Mouse (Mus musculus): ENCODE results near the gene 6330409D20Rik. TPM values are rescaled to one million over a fixed set of nuclear protein-coding genes. Genes with fewer than 3 reads are reported as not detected.
A peak's percentile ranks its signal among the peaks of the same experiment; 100 is the strongest.

6330409D20Rik gene
- polyA plus RNA-seq, 1 experiment from 2014 or later, result 0.69 TPM

- no peak for DNase-seq (ENCODE audit: extremely low spot score, low spot score)
- Histone ChIP-seq H3K9me3 (no peaks in the 10 kb centered on the region), H3K36me3 (replicated peaks) (no peaks in the 10 kb centered on the region), H3K4me3 (no peak overlapping the region), H3K4me1 (peaks cover 41% of the 10 kb centered on the region), H3K27me3 (ENCODE audit: poor library complexity, severe bottlenecking) (no peaks in the 10 kb centered on the region), H3K27ac (peak overlapping the region; percentile 40; the same call in 1 of the 2 replicates)
- 71% methylated on average over 5 of the region's 5 CpGs for WGBS
Measured at GRCm38 (mm10) chr2:32769327-32770085, 28.7 kb upstream of the 6330409D20Rik start.

DNA sequence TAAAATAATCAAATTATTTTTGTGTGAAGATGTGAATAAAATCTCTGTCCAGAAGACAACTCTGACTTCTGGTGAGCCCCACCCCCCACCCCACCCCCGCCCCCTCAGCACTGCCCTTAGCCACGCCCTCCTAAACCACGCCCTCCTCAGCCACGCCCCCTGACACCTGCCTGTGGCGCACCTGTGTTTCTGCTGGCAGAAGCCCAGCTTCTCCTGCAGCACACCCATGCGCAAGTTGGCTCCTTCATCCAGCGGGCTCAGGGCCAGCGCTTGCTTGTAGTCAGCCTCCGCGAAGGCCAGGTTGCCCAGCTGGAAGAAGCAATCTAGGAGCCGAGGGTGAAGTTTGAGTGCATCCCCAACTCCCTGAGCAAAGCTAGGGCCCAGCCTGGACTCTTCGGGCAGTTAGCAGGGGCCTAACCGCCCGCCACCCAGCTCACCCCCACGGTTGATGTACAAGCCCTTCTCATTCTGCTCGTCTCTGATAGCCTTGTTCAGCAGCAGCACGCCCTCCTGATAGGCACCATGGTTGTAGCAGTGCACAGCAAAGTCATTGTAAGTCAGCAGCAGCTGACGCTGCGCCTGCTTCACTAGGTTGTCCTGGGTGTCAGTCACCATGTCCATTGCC lies 28.0 kb upstream of the 6330409D20Rik start:
- WGBS, result 55% methylated on average over 19 of the region's 19 CpGs
- Histone ChIP-seq H3K27me3 (ENCODE audit: poor library complexity, severe bottlenecking) (no peaks in the 10 kb centered on the region), H3K27ac (no peak overlapping the region), H3K4me1 (peaks cover 41% of the 10 kb centered on the region), H3K4me3 (no peak overlapping the region), H3K9me3 (no peaks in the 10 kb centered on the region), H3K36me3 (replicated peaks) (no peaks in the 10 kb centered on the region)
- DNase-seq (ENCODE audit: extremely low spot score, low spot score), result no peak

- 84% methylated on average over 12 of the region's 12 CpGs for WGBS
- DNase-seq (ENCODE audit: extremely low spot score, low spot score), result no peak
- Histone ChIP-seq H3K9me3 (no peaks in the 10 kb centered on the region), H3K4me1 (peaks cover 40% of the 10 kb centered on the region), H3K27me3 (ENCODE audit: poor library complexity, severe bottlenecking) (no peaks in the 10 kb centered on the region), H3K4me3 (no peak overlapping the region), H3K36me3 (replicated peaks) (peaks cover 12% of the 10 kb centered on the region), H3K27ac (no peak overlapping the region)
Measured at GRCm38 (mm10) chr2:32767241-32767640, 26.4 kb upstream of the 6330409D20Rik start.

DNA sequence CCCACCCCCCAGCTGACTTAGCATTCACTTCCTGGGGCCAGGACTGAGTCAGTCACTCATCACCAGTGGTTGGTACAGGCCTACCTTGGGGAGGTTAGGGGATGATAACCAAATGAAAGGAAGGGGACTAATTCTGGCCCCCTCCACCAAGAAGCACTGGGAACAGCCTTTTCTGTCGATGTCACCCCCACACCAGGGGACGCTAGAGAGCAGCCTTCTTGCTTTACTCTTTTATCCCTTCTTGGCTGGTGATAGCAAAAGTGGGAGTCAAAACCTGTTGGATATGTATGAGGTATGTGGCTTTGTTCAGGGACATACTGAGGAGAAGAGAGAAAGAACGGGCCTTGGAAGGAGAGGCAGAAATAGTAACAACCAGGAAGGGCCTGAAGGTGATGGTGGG lies 22.5 kb upstream of the 6330409D20Rik start:
- peaks cover 41% of the 10 kb centered on the region for H3K36me3 ChIP-seq (replicated peaks)
- H3K9me3 ChIP-seq, result no peaks in the 10 kb centered on the region
- H3K4me1 ChIP-seq, result peaks cover 15% of the 10 kb centered on the region
- no peak overlapping the region for H3K4me3 ChIP-seq
- DNase-seq (ENCODE audit: extremely low spot score, low spot score), result no peak
- no peak overlapping the region for H3K27ac ChIP-seq
- 84% methylated on average over 3 of the region's 3 CpGs for WGBS
- H3K27me3 ChIP-seq (ENCODE audit: poor library complexity, severe bottlenecking), result no peaks in the 10 kb centered on the region

GRCm38 (mm10) chr2:32761859-32762258 lies 21.0 kb upstream of the 6330409D20Rik start:
- no peaks in the 10 kb centered on the region for H3K9me3 ChIP-seq
- no peak overlapping the region for H3K4me3 ChIP-seq
- peaks cover 18% of the 10 kb centered on the region for H3K4me1 ChIP-seq
- no peak for DNase-seq (ENCODE audit: extremely low spot score, low spot score)
- no peak overlapping the region for H3K27ac ChIP-seq
- H3K27me3 ChIP-seq (ENCODE audit: poor library complexity, severe bottlenecking), result no peaks in the 10 kb centered on the region
- 98% methylated on average over 4 of the region's 4 CpGs for WGBS
- H3K36me3 ChIP-seq (replicated peaks), result peaks cover 41% of the 10 kb centered on the region

DNA sequence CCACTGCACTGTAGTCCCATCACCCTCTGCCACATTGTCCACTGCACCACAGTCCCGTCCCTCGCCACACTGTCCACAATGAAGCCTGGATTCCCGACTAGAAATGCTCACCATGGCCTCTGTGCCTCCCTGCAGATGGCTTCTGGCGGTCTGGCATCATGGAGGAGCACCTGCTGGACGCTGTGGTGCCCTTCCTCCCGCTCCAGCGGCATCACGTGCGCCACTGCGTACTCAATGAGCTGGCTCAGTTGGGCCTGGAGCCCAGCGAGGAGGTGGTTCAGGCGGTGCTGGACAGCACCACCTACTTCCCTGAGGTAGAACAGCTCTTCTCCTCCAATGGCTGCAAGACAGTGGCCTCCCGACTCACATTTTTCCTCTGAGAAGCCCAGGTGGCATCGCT lies 20.5 kb upstream of the 6330409D20Rik start:
- no peaks in the 10 kb centered on the region for H3K27me3 ChIP-seq (ENCODE audit: poor library complexity, severe bottlenecking)
- H3K9me3 ChIP-seq, result no peaks in the 10 kb centered on the region
- no peak for DNase-seq (ENCODE audit: extremely low spot score, low spot score)
- H3K4me3 ChIP-seq, result no peak overlapping the region
- WGBS, result 86% methylated on average over 14 of the region's 14 CpGs
- H3K4me1 ChIP-seq, result peaks cover 21% of the 10 kb centered on the region
- H3K27ac ChIP-seq, result no peak overlapping the region
- peaks cover 41% of the 10 kb centered on the region for H3K36me3 ChIP-seq (replicated peaks)

DNA sequence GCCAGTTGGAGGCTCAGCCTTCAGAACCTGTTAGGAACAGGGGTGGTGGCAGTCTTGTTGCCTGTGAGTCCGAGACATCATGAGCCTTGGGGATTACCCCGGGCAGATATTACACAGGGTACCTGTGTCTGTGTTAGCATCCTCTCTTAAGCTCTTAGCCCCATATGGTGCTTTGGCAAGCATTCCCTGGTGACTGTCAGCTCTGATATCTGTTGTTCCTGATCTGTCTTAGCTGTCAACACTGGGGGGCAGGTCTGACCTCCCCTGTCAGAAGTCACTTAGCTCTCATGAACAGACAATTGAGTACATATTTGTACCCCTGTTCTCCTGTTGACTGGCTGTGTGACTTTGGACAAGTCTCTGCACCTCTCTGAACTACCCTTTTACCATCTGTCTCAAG lies 18.2 kb upstream of the 6330409D20Rik start:
- Histone ChIP-seq H3K27ac (no peak overlapping the region), H3K4me1 (peaks cover 21% of the 10 kb centered on the region), H3K4me3 (no peak overlapping the region), H3K27me3 (ENCODE audit: poor library complexity, severe bottlenecking) (no peaks in the 10 kb centered on the region), H3K9me3 (no peaks in the 10 kb centered on the region), H3K36me3 (replicated peaks) (peaks cover 53% of the 10 kb centered on the region)
- WGBS, result 92% methylated on average over 2 of the region's 2 CpGs
- no peak for DNase-seq (ENCODE audit: extremely low spot score, low spot score)

GRCm38 (mm10) chr2:32758503-32758902 lies 17.7 kb upstream of the 6330409D20Rik start:
- no peak overlapping the region for H3K4me3 ChIP-seq
- no peak for DNase-seq (ENCODE audit: extremely low spot score, low spot score)
- 77% methylated on average over 8 of the region's 8 CpGs for WGBS
- H3K27me3 ChIP-seq (ENCODE audit: poor library complexity, severe bottlenecking), result no peaks in the 10 kb centered on the region
- no peak overlapping the region for H3K27ac ChIP-seq
- no peaks in the 10 kb centered on the region for H3K9me3 ChIP-seq
- peaks cover 21% of the 10 kb centered on the region for H3K4me1 ChIP-seq
- H3K36me3 ChIP-seq (replicated peaks), result peaks cover 56% of the 10 kb centered on the region

DNA sequence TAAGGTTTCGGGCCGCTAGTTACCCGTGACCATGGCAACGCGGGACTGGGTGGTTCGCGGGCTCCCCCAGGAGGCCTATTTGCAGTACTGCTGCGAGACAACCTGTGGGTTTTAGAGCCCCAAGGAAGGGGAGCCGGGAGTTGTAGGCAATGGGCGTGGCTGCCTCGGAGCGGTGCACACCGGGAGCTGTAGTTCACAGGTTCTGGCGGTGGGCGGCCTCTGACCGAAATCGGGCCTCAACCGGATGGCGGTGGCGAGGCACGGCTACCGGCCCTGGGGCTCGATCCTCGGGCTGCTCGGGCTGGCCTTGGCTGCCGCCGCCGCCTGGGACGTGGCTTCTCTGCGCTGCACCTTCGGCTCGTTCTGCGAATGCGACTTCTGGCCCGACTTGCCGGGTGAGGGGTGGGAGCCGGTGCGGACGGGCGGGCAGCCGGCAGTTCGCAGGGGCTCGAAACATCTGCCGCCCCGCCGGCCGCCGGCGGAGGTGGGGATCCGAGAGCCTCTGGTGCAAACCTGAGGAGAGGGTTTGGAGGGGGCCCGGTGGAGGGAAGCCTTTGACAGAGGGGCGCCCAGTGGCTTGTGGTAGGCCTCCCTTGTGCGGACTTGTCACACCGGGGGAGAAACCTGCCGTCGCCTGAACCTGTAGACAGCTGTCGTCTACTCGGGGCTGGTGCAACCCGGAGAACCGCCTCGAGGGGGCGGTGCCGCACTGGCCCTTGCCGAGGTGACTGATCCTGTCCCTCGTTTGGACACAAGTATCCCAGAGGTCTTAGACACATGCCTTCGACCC lies 16.4 kb upstream of the 6330409D20Rik start, which contains the start of gene Tor2a:
Gene Tor2a (plus strand): TSS at position 179 of the 790 bp plus-strand sequence.
- H3K36me3 ChIP-seq (replicated peaks), result peaks cover 57% of the 10 kb centered on the region
- peaks cover 24% of the 10 kb centered on the region for H3K4me1 ChIP-seq
- peaks cover 11% of the 10 kb centered on the region for H3K27me3 ChIP-seq (ENCODE audit: poor library complexity, severe bottlenecking)
- H3K4me3 ChIP-seq, result peak within 1 kb of the TSS; percentile 62
- DNase-seq (ENCODE audit: extremely low spot score, low spot score), result peak; percentile 97
- H3K9me3 ChIP-seq, result no peaks in the 10 kb centered on the region
- WGBS, result under 1% methylated on average over 66 of the region's 66 CpGs
- peak within 1 kb of the TSS; percentile 91 for H3K27ac ChIP-seq

- 36% methylated on average over 6 of the region's 6 CpGs for WGBS
- H3K27me3 ChIP-seq (ENCODE audit: poor library complexity, severe bottlenecking), result peaks cover 17% of the 10 kb centered on the region
- DNase-seq (ENCODE audit: extremely low spot score, low spot score), result no peak
Measured at GRCm38 (mm10) chr2:32756674-32757055, 15.8 kb upstream of the 6330409D20Rik start.

DNA sequence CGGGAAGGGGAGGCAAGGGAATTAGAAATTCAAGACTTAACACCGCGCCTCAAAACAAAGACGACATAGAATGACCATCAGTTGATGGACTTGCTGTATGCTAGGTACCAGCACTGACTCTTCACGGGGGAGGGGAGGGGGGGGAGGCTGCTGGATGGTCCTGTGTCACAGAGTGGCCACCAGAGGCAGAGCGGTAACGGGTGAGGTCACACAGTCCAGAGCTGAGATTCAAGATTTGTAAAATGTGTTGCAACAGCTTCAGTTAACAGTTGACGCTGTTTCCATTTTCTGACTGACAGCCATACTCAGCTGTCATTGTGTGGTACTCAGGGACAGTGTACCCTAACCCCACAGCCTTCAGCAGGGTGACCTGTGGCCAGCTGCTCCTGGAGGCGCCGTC lies 11.4 kb upstream of the 6330409D20Rik start:
- H3K9me3 ChIP-seq, result no peaks in the 10 kb centered on the region
- peaks cover 63% of the 10 kb centered on the region for H3K36me3 ChIP-seq (replicated peaks)
- 0 out of 2 replicates have a peak overlapping the region, but pooled peaks have one; percentile 46 for H3K4me3 ChIP-seq
- H3K27me3 ChIP-seq (ENCODE audit: poor library complexity, severe bottlenecking), result peaks cover 18% of the 10 kb centered on the region
- DNase-seq (ENCODE audit: extremely low spot score, low spot score), result no peak
- WGBS, result 66% methylated on average over 10 of the region's 10 CpGs
- no peak overlapping the region for H3K27ac ChIP-seq
- H3K4me1 ChIP-seq, result peaks cover 29% of the 10 kb centered on the region

More at GRCm38 (mm10) chr2:32756674-32757055, 15.8 kb upstream of the 6330409D20Rik start:
- Histone ChIP-seq H3K4me1 (peaks cover 30% of the 10 kb centered on the region), H3K4me3 (peak overlapping the region; percentile 62), H3K27ac (no peak overlapping the region), H3K36me3 (replicated peaks) (peaks cover 54% of the 10 kb centered on the region), H3K9me3 (no peaks in the 10 kb centered on the region)

DNA sequence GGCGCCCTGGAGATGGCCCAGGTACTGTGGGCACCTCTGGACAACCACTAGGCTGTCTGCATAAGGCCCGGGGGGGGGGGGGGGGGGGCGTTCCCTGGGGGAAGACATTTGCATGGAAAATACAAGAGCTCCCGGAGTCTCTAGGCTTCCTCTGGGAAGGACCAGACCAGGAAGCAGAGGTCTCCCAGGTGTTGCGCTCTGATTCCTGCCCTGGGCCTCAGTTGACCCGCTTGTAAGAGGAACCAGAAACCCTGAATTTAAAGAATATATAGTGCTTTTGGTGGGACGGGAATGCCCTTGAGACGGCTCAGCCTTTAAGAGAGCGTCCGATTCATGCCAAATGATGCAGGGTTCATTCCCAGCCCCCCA lies 10.8 kb upstream of the 6330409D20Rik start:
- no peak for DNase-seq (ENCODE audit: extremely low spot score, low spot score)
- H3K9me3 ChIP-seq, result no peaks in the 10 kb centered on the region
- peaks cover 68% of the 10 kb centered on the region for H3K36me3 ChIP-seq (replicated peaks)
- peaks cover 18% of the 10 kb centered on the region for H3K27me3 ChIP-seq (ENCODE audit: poor library complexity, severe bottlenecking)
- 23% methylated on average over 9 of the region's 10 CpGs for WGBS
- peaks cover 26% of the 10 kb centered on the region for H3K4me1 ChIP-seq
- peak overlapping the region; percentile 70 for H3K27ac ChIP-seq
- peak overlapping the region; percentile 46 for H3K4me3 ChIP-seq
